ENCODE assay signal across 25 mouse cellular contexts in genomic region chr10:119116843-119117390, GRCm38 (mm10).
"Had no signal": no experiment of that assay in that cellular context is flagged by ENCODE, and none has a peak within 500 bp of the region (broad histone marks: within the 10 kb centered on the region; RNA-seq: fewer than 3 reads in every experiment).

No protein-coding gene starts in this region.

- DNase-seq: kidney, postnatal 10 days; kidney, postnatal 36 days; layer of hippocampus, postnatal 36 days; liver; lung, adult 18-20 months; lung, postnatal 10 days; lung, postnatal 36 days; retina, postnatal 1 day; right cerebral cortex, postnatal 25 days; thymus, adult 2 months; thymus, postnatal 14 days; thymus, postnatal 4 days had no signal

- H3K4me3 ChIP-seq: kidney, embryonic 15.5 days; left cerebral cortex, adult 2 months; limb, embryonic 10.5 days; limb, embryonic 13.5 days; liver, embryonic 12.5 days; liver, embryonic 15.5 days; lung, embryonic 15.5 days; megakaryocyte, embryonic 14.5 days; midbrain, embryonic 10.5 days; midbrain, embryonic 13.5 days; myocyte; neural tube, embryonic 13.5 days had no signal

- H3K27ac ChIP-seq: kidney, embryonic 15.5 days; left cerebral cortex, adult 2 months; limb, embryonic 10.5 days; limb, embryonic 13.5 days; liver, embryonic 12.5 days; liver, embryonic 15.5 days; lung, embryonic 15.5 days; midbrain, embryonic 10.5 days; midbrain, embryonic 13.5 days; neural tube, embryonic 13.5 days; stomach, postnatal 0 days had no signal
